Mouse (Mus musculus) liver, embryonic 16.5 days (tissue): ENCODE data around the gene L1cam. TPM values are rescaled to one million over a fixed set of nuclear protein-coding genes. Genes with fewer than 3 reads are reported as not detected.
A peak's percentile ranks its signal among the peaks of the same experiment; 100 is the strongest.

Source experiments
- ATAC-seq: fragments of 200-750 bp; cut with Nextera tagmentation; 2 replicates; pipeline ENCODE4 v1.8.0; 2017; ENCODE audit warnings: low read depth, mild to moderate bottlenecking, moderate number of reproducible peaks, moderate library complexity
- H3K27ac ChIP-seq: fragments of 300-500 bp; sonication (generic); 2 replicates; pipeline ENCODE4 v1.5.1; 2014; ENCODE audit warnings: mild to moderate bottlenecking, low read length
- H3K27me3 ChIP-seq: fragments of 300-500 bp; sonication (generic); 2 replicates; pipeline ENCODE4 v1.6.1; 2014; ENCODE audit warnings: low read depth, low read length, mixed read lengths; ENCODE audit not compliant: control insufficient read depth, insufficient read depth
- H3K36me3 ChIP-seq: fragments of 300-500 bp; sonication (generic); 2 replicates; pipeline ENCODE4 v1.6.1; 2014; ENCODE audit warnings: mild to moderate bottlenecking; ENCODE audit not compliant: control insufficient read depth, insufficient read depth
- H3K4me1 ChIP-seq: fragments of 300-500 bp; sonication (generic); 2 replicates; pipeline ENCODE4 v1.6.1; 2014; ENCODE audit warnings: low read depth, low read length, mixed read lengths; ENCODE audit not compliant: control insufficient read depth
- H3K4me2 ChIP-seq: fragments of 300-500 bp; sonication (generic); 2 replicates; pipeline ENCODE4 v1.6.1; 2014; ENCODE audit warnings: low read depth, low read length, mixed read lengths
- H3K4me3 ChIP-seq: fragments of 300-500 bp; sonication (generic); 2 replicates; pipeline ENCODE4 v1.5.1; 2014; ENCODE audit warnings: low read depth, mild to moderate bottlenecking, low read length
- H3K9ac ChIP-seq: fragments of 300-500 bp; sonication (generic); 2 replicates; pipeline ENCODE4 v1.6.1; 2014; ENCODE audit warnings: low read depth, low read length
- H3K9me3 ChIP-seq: fragments of 300-500 bp; sonication (generic); replicated peaks from 2 replicates; pipeline ENCODE4 v1.6.1; 2016; ENCODE audit warnings: low read length; ENCODE audit not compliant: control insufficient read depth
- WGBS: fragments of 180-500 bp; shearing (Covaris S2); extraction: QIAGEN DNeasy Blood & Tissue Kit; methylation state at CpG from one replicate; pipeline ENCODE4 v1.1.7; 2014; ENCODE audit not compliant: insufficient replicate concordance; 5-methylcytosine and 5-hydroxymethylcytosine counted together
- polyA plus RNA-seq: library from polyadenylated mRNA; unstranded; fragments of >200 nt; fragmentation: Nextera tagmentation; extraction: Ambion mirVana; gene quantifications from 2 replicates; pipeline ENCODE4 v1.2.1, GENCODE M21; 2015

L1cam gene
- polyA plus RNA-seq: 0.16 and 0.35 TPM in 2 replicates

- Histone ChIP-seq H3K27ac (no peak within 1 kb of the TSS), H3K9me3 (no peaks in the 10 kb centered on the region), H3K4me3 (no peak within 1 kb of the TSS), H3K9ac (no peak within 1 kb of the TSS), H3K27me3 (no peaks in the 10 kb centered on the region), H3K4me1 (no peaks in the 10 kb centered on the region), H3K36me3 (no peaks in the 10 kb centered on the region), H3K4me2 (no peak within 1 kb of the TSS)
- no peak for ATAC-seq
- 24% methylated on average over 2 of the region's 2 CpGs for WGBS
Observed at GRCm38 (mm10) chrX:73895719-73896118, at the start of gene L1cam. Gene L1cam, minus strand, starts transcription at chrX:73896105.

- H3K9me3 ChIP-seq: no peaks in the 10 kb centered on the region
- H3K9ac ChIP-seq: no peak overlapping the region
- WGBS: 78% methylated on average over 2 of the region's 2 CpGs
- ATAC-seq: no peak
- H3K4me1 ChIP-seq: no peaks in the 10 kb centered on the region
- H3K4me2 ChIP-seq: no peak overlapping the region
- H3K27me3 ChIP-seq: no peaks in the 10 kb centered on the region
- H3K36me3 ChIP-seq: peaks cover 51% of the 10 kb centered on the region
- no peak overlapping the region for H3K4me3 ChIP-seq
- no peak overlapping the region for H3K27ac ChIP-seq
Observed at GRCm38 (mm10) chrX:73942294-73942693, 46.4 kb upstream of the L1cam start.

GRCm38 (mm10) chrX:73941860-73942259 is 46.0 kb upstream of the L1cam start:
- WGBS: 36% methylated on average over 2 of the region's 2 CpGs
- peaks cover 47% of the 10 kb centered on the region for H3K36me3 ChIP-seq
- H3K27me3 ChIP-seq: no peaks in the 10 kb centered on the region
- no peak; the same call in 1 of the 2 replicates for ATAC-seq
- H3K27ac ChIP-seq: no peak overlapping the region
- H3K9me3 ChIP-seq: no peaks in the 10 kb centered on the region
- no peak overlapping the region for H3K4me3 ChIP-seq
- H3K4me2 ChIP-seq: no peak overlapping the region
- H3K4me1 ChIP-seq: no peaks in the 10 kb centered on the region
- H3K9ac ChIP-seq: no peak overlapping the region

- no peak overlapping the region for H3K4me2 ChIP-seq
- no peak for ATAC-seq
- no peaks in the 10 kb centered on the region for H3K27me3 ChIP-seq
- 54% methylated on average over 2 of the region's 2 CpGs for WGBS
- peaks cover 8% of the 10 kb centered on the region; the same call in 1 of the 2 replicates for H3K4me1 ChIP-seq
- no peak overlapping the region for H3K27ac ChIP-seq
- no peaks in the 10 kb centered on the region for H3K9me3 ChIP-seq
- H3K4me3 ChIP-seq: no peak overlapping the region
- no peak overlapping the region for H3K9ac ChIP-seq
- H3K36me3 ChIP-seq: no peaks in the 10 kb centered on the region
Observed at GRCm38 (mm10) chrX:73931871-73932270, 36.0 kb upstream of the L1cam start.

- H3K27ac ChIP-seq: no peak within 1 kb of the TSS
- H3K4me1 ChIP-seq: peaks cover 8% of the 10 kb centered on the region; the same call in 1 of the 2 replicates
- H3K9me3 ChIP-seq: no peaks in the 10 kb centered on the region
- peak; percentile 90 for ATAC-seq
- peak within 1 kb of the TSS; percentile 44 for H3K4me2 ChIP-seq
- H3K27me3 ChIP-seq: no peaks in the 10 kb centered on the region
- 36% methylated on average over 17 of the region's 17 CpGs for WGBS
- H3K36me3 ChIP-seq: no peaks in the 10 kb centered on the region
- H3K4me3 ChIP-seq: peak within 1 kb of the TSS; percentile 46
- H3K9ac ChIP-seq: peak within 1 kb of the TSS; percentile 35; the same call in 1 of the 2 replicates
Observed at GRCm38 (mm10) chrX:73930402-73931062, 34.6 kb upstream of the L1cam start, which contains the start of gene Renbp. Gene Renbp, minus strand, starts transcription at chrX:73930850.

GRCm38 (mm10) chrX:73922550-73922882 is 26.6 kb upstream of the L1cam start:
- H3K27ac ChIP-seq: no peak overlapping the region
- peak overlapping the region; percentile 82 for H3K4me2 ChIP-seq
- peak overlapping the region; percentile 75 for H3K4me3 ChIP-seq
- H3K9me3 ChIP-seq: no peaks in the 10 kb centered on the region
- 70% methylated on average over 8 of the region's 8 CpGs for WGBS
- H3K9ac ChIP-seq: peak overlapping the region; percentile 63; the same call in 1 of the 2 replicates
- no peaks in the 10 kb centered on the region; the same call in 1 of the 2 replicates for H3K4me1 ChIP-seq
- H3K36me3 ChIP-seq: peaks cover 4% of the 10 kb centered on the region
- no peak for ATAC-seq
- no peaks in the 10 kb centered on the region for H3K27me3 ChIP-seq

GRCm38 (mm10) chrX:73921823-73922549 is 26.1 kb upstream of the L1cam start, which contains the start of the genes Arhgap4 and Naa10:
Gene Arhgap4, minus strand, starts transcription at chrX:73921870.
Gene Naa10, minus strand, starts transcription at chrX:73921944.
- Histone ChIP-seq H3K4me3 (peak within 1 kb of the TSS; percentile 75), H3K4me2 (peak within 1 kb of the TSS; percentile 82), H3K27me3 (no peaks in the 10 kb centered on the region), H3K9me3 (no peaks in the 10 kb centered on the region), H3K36me3 (peaks cover 4% of the 10 kb centered on the region), H3K9ac (peak within 1 kb of the TSS; percentile 75), H3K27ac (peak within 1 kb of the TSS; percentile 81), H3K4me1 (no peaks in the 10 kb centered on the region; the same call in 1 of the 2 replicates)
- 18% methylated on average over 43 of the region's 43 CpGs for WGBS
- peak; percentile 99 for ATAC-seq

GRCm38 (mm10) chrX:73921285-73921822 is 25.4 kb upstream of the L1cam start:
- 0 out of 2 replicates have a peak, but pooled peaks have one; percentile 5 for ATAC-seq
- Histone ChIP-seq H3K36me3 (peaks cover 4% of the 10 kb centered on the region), H3K9ac (peak overlapping the region; percentile 75), H3K27me3 (no peaks in the 10 kb centered on the region), H3K4me2 (peak overlapping the region; percentile 82), H3K27ac (peak overlapping the region; percentile 81), H3K9me3 (no peaks in the 10 kb centered on the region), H3K4me1 (no peaks in the 10 kb centered on the region; the same call in 1 of the 2 replicates), H3K4me3 (peak overlapping the region; percentile 75)
- 16% methylated on average over 34 of the region's 34 CpGs for WGBS
